Mouse (Mus musculus): ENCODE measurements around the gene Nmnat2. TPM values are rescaled to one million over a fixed set of nuclear protein-coding genes. Genes with fewer than 3 reads are reported as not detected.
A peak's percentile ranks its signal among the peaks of the same experiment; 100 is the strongest.

Nmnat2 gene
- polyA plus RNA-seq, 1 experiment from 2014 or later, result 0.58 TPM

DNA sequence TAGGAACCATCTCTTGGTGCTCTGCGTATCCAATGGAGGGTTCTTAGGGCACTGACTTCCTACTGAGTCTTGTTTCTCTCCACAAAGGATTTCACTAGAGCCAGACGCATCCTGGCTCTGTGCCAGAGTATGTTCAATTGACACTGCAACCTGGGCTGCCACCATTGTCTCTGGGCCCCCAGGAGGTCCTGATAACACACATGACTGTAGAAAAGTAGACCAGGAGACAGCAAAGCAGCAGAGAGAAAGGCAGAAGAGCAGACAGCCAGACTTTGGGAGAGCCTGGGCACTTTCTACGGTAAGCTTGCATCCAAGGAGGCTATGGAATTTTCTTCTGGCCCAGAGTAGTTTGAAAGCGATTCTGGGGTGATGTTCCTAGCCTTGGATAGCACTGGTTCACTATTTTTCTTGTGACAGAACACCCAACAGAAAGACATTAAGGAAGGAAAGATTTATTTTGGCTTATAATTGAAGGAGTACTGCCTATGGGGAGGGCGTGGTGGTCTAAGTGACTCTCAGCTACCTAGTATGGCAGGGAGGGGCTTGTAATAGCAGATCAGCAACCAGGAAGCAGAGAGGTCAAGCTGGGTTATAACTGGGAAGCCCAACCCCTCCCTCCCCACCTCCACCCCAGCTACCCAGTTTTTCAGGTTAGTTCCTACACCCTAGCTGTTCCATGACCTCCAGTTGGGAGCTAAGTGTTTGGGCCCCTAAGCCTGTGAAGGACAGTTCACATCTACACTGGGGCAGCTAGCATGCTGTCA lies 78.5 kb downstream of the Nmnat2 start:
- ATAC-seq (replicated peaks; ENCODE audit: low FRiP score, low read depth) (no peak), DNase-seq (ENCODE audit: low spot score) (no peak)
- H3K9me3 ChIP-seq (replicated peaks; ENCODE audit: low read length), result no peaks in the 10 kb centered on the region
- no peak for TF ChIP-seq CTCF (IDR thresholded peaks at IDR 0.05; ENCODE audit: low read depth)
- H3K27me3 ChIP-seq (ENCODE audit: insufficient read depth, low read length), result no peaks in the 10 kb centered on the region
- no peaks in the 10 kb centered on the region for H3K36me3 ChIP-seq (ENCODE audit: insufficient read depth, low read length)
- no peak overlapping the region for H3K9ac ChIP-seq (ENCODE audit: low read depth, low read length)
- 64% methylated on average over 5 of the region's 5 CpGs for WGBS
- no peak overlapping the region for H3K4me2 ChIP-seq (ENCODE audit: low read length)
- H3K27ac ChIP-seq, result no peak overlapping the region
- no peaks in the 10 kb centered on the region for H3K4me1 ChIP-seq (replicated peaks; ENCODE audit: insufficient read depth, low read length)
- no peak overlapping the region for H3K4me3 ChIP-seq (replicated peaks; ENCODE audit: low read depth, low read length)

DNA sequence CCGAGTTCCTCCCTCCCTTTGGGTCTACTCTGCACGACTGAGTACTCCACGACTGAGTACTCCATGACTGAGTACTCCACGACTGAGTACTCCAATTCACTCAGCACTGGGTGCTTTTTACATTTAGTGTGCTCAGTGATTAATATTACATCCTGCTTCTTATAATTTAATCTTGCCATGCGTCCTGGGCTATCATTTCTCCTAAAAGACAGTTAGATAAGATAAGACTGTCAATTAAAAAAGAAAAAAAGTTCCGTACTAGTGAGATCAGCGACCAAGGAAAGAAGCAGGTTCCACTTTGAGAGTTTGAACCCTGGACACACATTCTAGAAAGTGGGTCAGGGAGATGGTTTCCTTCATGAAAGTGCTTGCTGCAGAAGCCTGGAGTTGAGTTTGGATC lies 79.3 kb downstream of the Nmnat2 start:
- Histone ChIP-seq H3K9me3 (replicated peaks; ENCODE audit: low read length) (no peaks in the 10 kb centered on the region), H3K4me3 (replicated peaks; ENCODE audit: low read depth, low read length) (no peak overlapping the region), H3K27me3 (ENCODE audit: insufficient read depth, low read length) (no peaks in the 10 kb centered on the region), H3K4me1 (replicated peaks; ENCODE audit: insufficient read depth, low read length) (no peaks in the 10 kb centered on the region), H3K4me2 (ENCODE audit: low read length) (no peak overlapping the region), H3K27ac (no peak overlapping the region), H3K36me3 (ENCODE audit: insufficient read depth, low read length) (no peaks in the 10 kb centered on the region), H3K9ac (ENCODE audit: low read depth, low read length) (no peak overlapping the region)
- no peak for TF ChIP-seq CTCF (IDR thresholded peaks at IDR 0.05; ENCODE audit: low read depth)
- ATAC-seq (replicated peaks; ENCODE audit: low FRiP score, low read depth), result no peak
- DNase-seq (ENCODE audit: low spot score), result no peak
- 73% methylated on average over 7 of the region's 7 CpGs for WGBS

DNA sequence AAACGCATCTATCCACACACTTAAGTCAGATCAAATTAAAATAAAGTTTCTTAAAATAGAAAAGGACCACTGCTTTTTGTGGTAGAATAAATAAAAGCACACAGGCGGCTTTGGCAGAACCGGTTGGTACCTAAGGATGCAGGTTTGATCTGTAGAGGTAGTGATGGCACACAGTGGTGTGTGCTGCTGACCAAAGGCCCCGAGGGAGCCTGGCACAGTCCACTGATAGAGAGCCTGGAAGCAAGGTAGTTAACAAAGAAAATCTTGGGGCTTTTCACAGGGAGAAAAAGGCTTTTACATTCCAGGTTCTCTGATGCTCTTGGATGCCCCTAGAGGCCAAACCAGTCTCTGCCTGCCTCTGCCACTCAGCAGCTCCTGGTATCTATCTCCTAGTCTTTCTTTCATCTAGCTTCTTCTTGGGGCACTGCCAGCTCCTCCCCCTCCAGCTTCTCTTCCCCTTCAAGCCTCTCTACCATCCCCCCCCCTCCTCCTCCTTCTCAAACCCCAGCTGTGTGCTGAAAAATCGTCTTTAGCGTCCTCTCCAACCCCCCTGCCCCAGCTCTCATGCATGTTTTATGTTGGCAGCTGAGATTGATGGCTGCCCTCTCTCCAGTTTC lies 80.6 kb downstream of the Nmnat2 start:
- no peak overlapping the region for H3K4me2 ChIP-seq (ENCODE audit: low read length)
- no peaks in the 10 kb centered on the region for H3K27me3 ChIP-seq (ENCODE audit: insufficient read depth, low read length)
- no peak overlapping the region for H3K27ac ChIP-seq
- peak; percentile 85 for DNase-seq (ENCODE audit: low spot score)
- no peaks in the 10 kb centered on the region for H3K9me3 ChIP-seq (replicated peaks; ENCODE audit: low read length)
- no peak overlapping the region for H3K4me3 ChIP-seq (replicated peaks; ENCODE audit: low read depth, low read length)
- H3K4me1 ChIP-seq (replicated peaks; ENCODE audit: insufficient read depth, low read length), result no peaks in the 10 kb centered on the region
- ATAC-seq (replicated peaks; ENCODE audit: low FRiP score, low read depth), result 0 out of 2 replicates have a peak, but pooled peaks have one; percentile 48
- 40% methylated on average over 6 of the region's 6 CpGs for WGBS
- TF ChIP-seq CTCF (IDR thresholded peaks at IDR 0.05; ENCODE audit: low read depth), result peak; percentile 81
- no peaks in the 10 kb centered on the region for H3K36me3 ChIP-seq (ENCODE audit: insufficient read depth, low read length)
- H3K9ac ChIP-seq (ENCODE audit: low read depth, low read length), result no peak overlapping the region

DNA sequence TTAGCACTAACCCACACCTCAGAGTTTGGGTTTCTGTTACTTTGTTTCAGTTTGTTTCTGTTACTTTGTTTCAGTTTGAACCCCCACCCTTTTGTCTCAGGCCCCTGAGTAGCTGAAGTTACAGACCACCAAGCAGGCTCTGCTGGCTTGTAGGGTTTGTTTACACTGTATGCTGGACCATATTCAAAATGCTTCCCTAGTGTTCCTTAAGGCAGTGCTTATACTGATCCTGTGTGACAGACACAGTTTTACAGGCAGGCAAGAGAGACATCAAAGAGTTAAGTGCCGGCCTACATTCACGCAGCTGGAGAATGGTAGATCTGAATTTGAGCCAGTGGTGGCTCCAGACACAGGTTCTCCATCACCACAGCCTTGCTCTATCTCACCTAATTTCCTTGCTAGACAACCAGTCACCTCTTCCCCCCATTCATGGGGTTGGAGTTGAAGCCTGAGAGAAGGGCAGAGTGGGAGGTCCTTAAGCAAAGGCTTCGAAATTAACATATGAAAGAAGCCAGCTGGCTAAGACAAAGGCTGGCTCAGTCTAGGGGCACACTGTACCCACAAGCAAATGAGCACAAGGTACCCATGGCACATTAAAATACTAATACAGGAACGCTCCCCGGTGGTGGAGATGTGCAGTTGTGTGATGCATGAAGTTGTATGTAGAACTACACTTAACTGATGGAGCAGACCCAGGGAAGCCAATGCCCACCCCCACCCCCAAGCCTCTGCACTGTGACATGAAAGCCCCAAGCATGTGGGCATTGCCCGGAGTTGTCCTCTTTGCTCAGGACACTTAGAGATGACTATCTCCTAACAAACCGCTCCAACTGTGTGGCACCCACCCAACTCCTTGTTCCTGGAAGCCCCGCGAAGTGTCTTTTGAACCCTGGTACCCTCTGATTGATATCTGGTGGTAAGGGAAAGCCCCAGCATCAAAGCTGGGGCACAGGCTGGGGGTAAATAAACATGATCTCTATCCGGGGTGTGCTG lies 82.9 kb downstream of the Nmnat2 start:
- no peaks in the 10 kb centered on the region for H3K27me3 ChIP-seq (ENCODE audit: insufficient read depth, low read length)
- H3K4me3 ChIP-seq (replicated peaks; ENCODE audit: low read depth, low read length), result no peak overlapping the region
- H3K36me3 ChIP-seq (ENCODE audit: insufficient read depth, low read length), result no peaks in the 10 kb centered on the region
- WGBS, result 54% methylated on average over 10 of the region's 10 CpGs
- no peak for TF ChIP-seq CTCF (IDR thresholded peaks at IDR 0.05; ENCODE audit: low read depth)
- H3K9ac ChIP-seq (ENCODE audit: low read depth, low read length), result no peak overlapping the region
- no peaks in the 10 kb centered on the region for H3K4me1 ChIP-seq (replicated peaks; ENCODE audit: insufficient read depth, low read length)
- no peak overlapping the region for H3K27ac ChIP-seq
- H3K4me2 ChIP-seq (ENCODE audit: low read length), result no peak overlapping the region
- H3K9me3 ChIP-seq (replicated peaks; ENCODE audit: low read length), result no peaks in the 10 kb centered on the region
- no peak for DNase-seq (ENCODE audit: low spot score)
- no peak for ATAC-seq (replicated peaks; ENCODE audit: low FRiP score, low read depth)

DNA sequence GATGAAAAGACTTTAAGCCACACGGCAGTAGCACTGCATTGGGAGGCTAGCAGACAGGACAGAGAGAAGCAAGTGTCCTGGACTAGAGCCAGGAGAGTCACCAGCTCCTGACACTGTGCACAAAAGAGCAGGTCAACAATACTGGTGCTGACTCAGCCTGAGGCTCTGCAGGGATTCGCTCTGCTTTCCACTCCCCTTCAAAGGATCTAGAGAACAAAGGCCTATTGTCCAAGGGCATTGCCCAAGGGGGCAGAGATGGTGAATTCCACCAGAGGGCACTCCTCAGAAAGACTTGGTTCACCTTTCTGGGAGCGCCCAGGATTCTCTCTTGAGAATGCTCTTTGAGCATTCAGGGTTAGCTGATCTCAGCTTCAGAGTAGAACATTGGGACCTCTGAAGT lies 85.3 kb downstream of the Nmnat2 start:
- H3K9ac ChIP-seq (ENCODE audit: low read depth, low read length), result no peak overlapping the region
- no peaks in the 10 kb centered on the region for H3K9me3 ChIP-seq (replicated peaks; ENCODE audit: low read length)
- H3K4me1 ChIP-seq (replicated peaks; ENCODE audit: insufficient read depth, low read length), result no peaks in the 10 kb centered on the region
- 55% methylated on average over 3 of the region's 3 CpGs for WGBS
- no peak overlapping the region for H3K27ac ChIP-seq
- no peak overlapping the region for H3K4me3 ChIP-seq (replicated peaks; ENCODE audit: low read depth, low read length)
- H3K36me3 ChIP-seq (ENCODE audit: insufficient read depth, low read length), result no peaks in the 10 kb centered on the region
- H3K27me3 ChIP-seq (ENCODE audit: insufficient read depth, low read length), result no peaks in the 10 kb centered on the region
- DNase-seq (ENCODE audit: low spot score), result peak; percentile 36
- no peak overlapping the region for H3K4me2 ChIP-seq (ENCODE audit: low read length)
- 0 out of 2 replicates have a peak, but pooled peaks have one; percentile 44 for ATAC-seq (replicated peaks; ENCODE audit: low FRiP score, low read depth)
- peak; percentile 60; the same call in 1 of the 2 replicates for TF ChIP-seq CTCF (IDR thresholded peaks at IDR 0.05; ENCODE audit: low read depth)

DNA sequence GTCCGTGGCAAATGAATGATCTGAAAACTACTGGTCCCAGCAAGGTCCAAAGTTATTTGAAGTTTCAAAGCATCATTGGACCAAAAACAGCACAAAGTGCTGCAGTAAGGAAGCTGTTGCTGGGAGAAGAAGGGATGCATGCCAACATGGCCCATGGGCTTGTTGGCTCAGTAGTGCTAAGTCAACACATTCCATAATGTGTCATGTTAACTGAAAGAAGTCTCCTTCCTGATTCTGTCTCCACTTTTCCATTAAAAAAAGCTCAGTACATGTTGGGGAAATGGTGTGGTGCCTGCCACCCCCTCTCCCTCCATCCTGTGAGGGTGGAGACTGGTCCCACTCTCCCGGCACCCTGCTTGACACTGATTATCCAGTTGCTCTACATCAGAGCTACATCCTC lies 86.3 kb downstream of the Nmnat2 start:
- H3K4me3 ChIP-seq (replicated peaks; ENCODE audit: low read depth, low read length), result no peak overlapping the region
- no peak overlapping the region for H3K9ac ChIP-seq (ENCODE audit: low read depth, low read length)
- H3K27ac ChIP-seq, result no peak overlapping the region
- no peaks in the 10 kb centered on the region for H3K9me3 ChIP-seq (replicated peaks; ENCODE audit: low read length)
- H3K4me2 ChIP-seq (ENCODE audit: low read length), result no peak overlapping the region
- no peak for TF ChIP-seq CTCF (IDR thresholded peaks at IDR 0.05; ENCODE audit: low read depth)
- WGBS, result 61% methylated on average over 2 of the region's 2 CpGs
- ATAC-seq (replicated peaks; ENCODE audit: low FRiP score, low read depth) (no peak), DNase-seq (ENCODE audit: low spot score) (no peak)
- H3K36me3 ChIP-seq (ENCODE audit: insufficient read depth, low read length), result no peaks in the 10 kb centered on the region
- H3K27me3 ChIP-seq (ENCODE audit: insufficient read depth, low read length), result no peaks in the 10 kb centered on the region
- H3K4me1 ChIP-seq (replicated peaks; ENCODE audit: insufficient read depth, low read length), result no peaks in the 10 kb centered on the region
